Mouse (Mus musculus): ENCODE measurements around the gene Gm17657.
"Not testable (repeated sequence)": the region's sequence is repeated elsewhere in the genome, so short reads cannot be mapped to it uniquely, and the experiment has no call there.

Gm17657 gene

GRCm38 (mm10) chr17:29544064-29544463 lies 5.4 kb downstream of the Gm17657 start:
- DNase-seq: no peak

- peak; percentile 34 for DNase-seq
Measured at GRCm38 (mm10) chr17:29542831-29543690, 6.4 kb downstream of the Gm17657 start.

- DNase-seq: no peak
Measured at GRCm38 (mm10) chr17:29541419-29541818, 8.0 kb downstream of the Gm17657 start.

- DNase-seq: no peak
Measured at GRCm38 (mm10) chr17:29540426-29540825, 9.0 kb downstream of the Gm17657 start.

GRCm38 (mm10) chr17:29533866-29534265 lies 15.6 kb downstream of the Gm17657 start:
- DNase-seq: no peak

GRCm38 (mm10) chr17:29531757-29532384 lies 17.6 kb downstream of the Gm17657 start:
- DNase-seq: no peak

GRCm38 (mm10) chr17:29531278-29531677 lies 18.2 kb downstream of the Gm17657 start:
- no peak for DNase-seq

GRCm38 (mm10) chr17:29530508-29530907 lies 18.9 kb downstream of the Gm17657 start:
- DNase-seq: no peak

- DNase-seq: no peak
Measured at GRCm38 (mm10) chr17:29528568-29529187, 20.8 kb downstream of the Gm17657 start.

- DNase-seq: no peak
Measured at GRCm38 (mm10) chr17:29525613-29526012, 23.8 kb downstream of the Gm17657 start.

GRCm38 (mm10) chr17:29519731-29520130 lies 29.7 kb downstream of the Gm17657 start:
- DNase-seq: no peak

GRCm38 (mm10) chr17:29518665-29519064 lies 30.8 kb downstream of the Gm17657 start:
- not testable (repeated sequence) for DNase-seq

GRCm38 (mm10) chr17:29514435-29514834 lies 35.0 kb downstream of the Gm17657 start:
- DNase-seq: peak; percentile 61

- no peak for DNase-seq
Measured at GRCm38 (mm10) chr17:29513044-29513730, 36.3 kb downstream of the Gm17657 start.

- no peak for DNase-seq
Measured at GRCm38 (mm10) chr17:29510691-29511090, 38.7 kb downstream of the Gm17657 start.

- DNase-seq: no peak
Measured at GRCm38 (mm10) chr17:29508927-29509608, 40.4 kb downstream of the Gm17657 start.

- DNase-seq: no peak
Measured at GRCm38 (mm10) chr17:29503700-29504099, 45.7 kb downstream of the Gm17657 start.

- no peak for DNase-seq
Measured at GRCm38 (mm10) chr17:29502669-29503665, 46.5 kb downstream of the Gm17657 start.

- no peak for DNase-seq
Measured at GRCm38 (mm10) chr17:29502005-29502668, 47.3 kb downstream of the Gm17657 start.

GRCm38 (mm10) chr17:29500802-29501469 lies 48.5 kb downstream of the Gm17657 start:
- no peak for DNase-seq

All from layer of hippocampus, adult 9-11 months (tissue).